Mouse (Mus musculus) megakaryocyte, embryonic 14.5 days (primary cell): Measurements from ENCODE around the gene Cd300a.

Experiments used
- FLI1 ChIP-seq: IDR thresholded peaks from 2 replicates; pipeline ENCODE4 v1.6.1; 2012; ENCODE audit warnings: low read length, inconsistent platforms, mixed read lengths
- GATA1 ChIP-seq: IDR thresholded peaks from 3 replicates; pipeline ENCODE4 v1.6.1; 2012; ENCODE audit warnings: mixed read lengths, low read length, inconsistent platforms, borderline replicate concordance

GRCm38 (mm10) chr11:114862687-114863086 lies 27.2 kb upstream of the Cd300a start:
- TF ChIP-seq GATA1 (no peak), FLI1 (no peak)
